Mouse (Mus musculus) liver, postnatal 0 days (tissue): ENCODE results near the gene Napepld.

ENCODE experiments used
- CTCF ChIP-seq: sonication (generic); IDR thresholded peaks from 2 replicates; pipeline ENCODE4 v1.5.1; 2016; ENCODE audit warnings: antibody characterized with exemption, low read depth
- EP300 ChIP-seq: IDR thresholded peaks from 2 replicates; pipeline ENCODE4 v1.6.1; 2016; ENCODE audit warnings: antibody characterized with exemption, low read depth, mild to moderate bottlenecking

DNA sequence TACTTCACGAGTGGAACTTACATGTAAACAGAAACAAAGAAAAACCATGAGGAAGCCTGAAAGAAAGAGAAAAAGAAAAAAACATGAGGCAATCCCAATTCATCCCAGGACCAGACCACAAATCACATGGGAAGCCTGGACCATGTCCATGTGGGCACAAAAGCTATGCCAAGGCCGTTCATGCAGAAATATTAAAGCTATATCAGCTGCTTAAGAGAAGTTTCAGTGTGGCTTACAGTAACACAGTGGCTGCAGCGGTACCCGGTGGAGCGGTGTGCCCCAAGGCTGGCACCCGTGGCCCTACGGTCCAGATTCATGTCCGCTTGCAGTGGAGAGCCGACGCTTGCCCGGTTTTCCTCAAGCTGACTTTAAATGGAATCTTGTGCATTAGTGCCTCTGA, 38.1 kb downstream of the Napepld start:
- no peak for TF ChIP-seq CTCF
- no peak for TF ChIP-seq EP300
